Mouse (Mus musculus) erythroblast, embryonic 14.5 days (primary cell): ENCODE measurements around the gene Apoa2.

Source experiments
- GATA1 ChIP-seq: IDR thresholded peaks from 2 replicates; pipeline ENCODE4 v1.6.1; 2012; ENCODE audit warnings: low read length, inconsistent platforms, mixed read lengths
- TAL1 ChIP-seq: IDR thresholded peaks from 3 replicates; pipeline ENCODE4 v1.6.1; 2012; ENCODE audit warnings: low read length, inconsistent platforms, mixed read lengths

DNA sequence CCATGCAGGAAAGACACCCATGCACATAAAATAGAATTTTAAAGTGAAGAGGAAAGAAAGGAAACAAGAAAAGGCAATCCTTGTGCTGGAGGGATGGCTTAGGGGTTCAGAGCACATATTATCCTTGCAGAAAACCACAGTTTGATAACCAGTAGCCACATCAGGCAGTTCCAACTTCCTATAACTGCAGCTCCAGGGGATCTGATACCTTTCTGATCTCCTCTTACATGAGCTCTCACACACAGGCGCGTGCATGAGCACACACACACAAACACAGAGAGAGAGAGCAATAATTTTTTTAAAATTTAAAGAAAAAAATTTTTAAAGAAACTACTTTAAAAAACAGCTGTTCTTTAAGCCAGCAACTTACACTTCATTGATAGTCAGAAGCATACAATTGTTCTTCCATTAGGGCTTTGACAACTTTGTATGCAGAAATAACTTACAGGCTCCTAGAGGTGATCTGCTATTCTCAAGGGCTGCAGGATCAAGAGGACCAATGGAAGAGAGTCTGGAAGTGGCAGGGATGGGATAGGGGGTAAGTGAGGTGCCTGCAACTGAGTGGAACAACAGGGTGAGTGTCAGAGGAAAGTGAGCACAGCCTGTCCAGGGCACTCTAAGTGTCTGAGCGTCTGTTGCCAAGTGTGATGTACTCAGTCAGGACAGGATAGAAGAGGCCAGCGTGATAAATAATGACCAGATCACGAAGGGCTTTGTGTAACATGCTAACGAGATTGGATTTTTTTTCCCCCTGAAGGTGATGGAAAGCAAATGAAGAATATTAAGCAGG lies 19.0 kb upstream of the Apoa2 start:
- TF ChIP-seq TAL1: no peak
- TF ChIP-seq GATA1: no peak
